9 mouse cellular contexts compared by ENCODE assay signal in the genomic region with DNA sequence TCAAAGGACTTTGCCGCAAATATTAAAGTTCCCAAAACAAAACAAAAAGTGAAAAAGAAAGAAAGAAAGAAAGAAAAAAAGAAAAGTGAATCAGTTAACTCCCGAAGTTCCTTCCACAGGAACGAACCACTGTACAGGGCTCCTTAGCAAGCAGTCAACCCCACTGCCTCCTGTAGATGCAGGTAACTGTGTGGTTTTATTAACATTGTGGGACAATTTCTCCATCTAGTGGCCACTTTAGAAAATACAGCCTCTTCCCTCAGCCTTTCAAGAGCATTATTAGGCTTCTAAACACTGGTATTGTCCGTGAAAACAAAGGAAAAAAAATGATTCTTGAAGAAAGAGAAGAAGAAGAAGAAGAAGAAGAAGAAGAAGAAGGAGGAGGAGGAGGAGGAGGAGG.
A peak's percentile ranks its signal among the peaks of the same experiment; 100 is the strongest.
DNase-seq lines count a peak whose midpoint lies in the region; ATAC-seq and TF ChIP-seq lines count a peak whose summit lies in the region.
"Had no signal": no experiment of that assay in that cellular context is flagged by ENCODE, and none has a peak within 500 bp of the region (broad histone marks: within the 10 kb centered on the region; RNA-seq: fewer than 3 reads in every experiment).

No protein-coding gene starts in this region.

- no peak overlapping the region for H3K4me3 ChIP-seq in gastrocnemius, adult 2 months
- H3K4me3 ChIP-seq in stomach, postnatal 0 days (ENCODE audit: low read depth, low read length): no peak overlapping the region
- H3K4me3 ChIP-seq: neural tube, embryonic 12.5 days had no signal

- DNase-seq in gastrocnemius, adult 2 months: no peak
- DNase-seq in gastrocnemius, postnatal 4 days (ENCODE audit: low spot score in 2 of 2): no peak
- DNase-seq in right cerebral cortex, adult 18-20 months: peak; percentile 43
- DNase-seq in right cerebral cortex, postnatal 4 days: no peak
- DNase-seq in embryo, embryonic 10.5 days (ENCODE audit: low spot score): peak; percentile 88
- DNase-seq in layer of hippocampus, adult 9-11 months: peak; percentile 9
- no peak for DNase-seq in stomach, postnatal 0 days (ENCODE audit: low spot score)

- no peaks in the 10 kb centered on the region for H3K4me1 ChIP-seq in stomach, postnatal 0 days (replicated peaks; ENCODE audit: control insufficient read depth, insufficient read depth)
- H3K4me1 ChIP-seq: neural tube, embryonic 12.5 days had no signal

- intact Hi-C loops in gastrocnemius, adult 2 months (cut with DNase I): loop anchor here (2.0 kb wide), 1 partner anchor 1765 kb away; no protein-coding TSS in a partner anchor

- TF ChIP-seq EP300 in stomach, postnatal 0 days (optimal IDR thresholded peaks at IDR 0.05): no peak

- no peaks in the 10 kb centered on the region for H3K9me3 ChIP-seq in stomach, postnatal 0 days (ENCODE audit: control insufficient read depth, low read length)
- H3K9me3 ChIP-seq: neural tube, embryonic 12.5 days had no signal

- no peak overlapping the region for H3K4me2 ChIP-seq in stomach, postnatal 0 days (replicated peaks; ENCODE audit: low read depth)
- H3K4me2 ChIP-seq: neural tube, embryonic 12.5 days had no signal

- no peaks in the 10 kb centered on the region for H3K27me3 ChIP-seq in stomach, postnatal 0 days (ENCODE audit: control insufficient read depth, insufficient read depth, low read length)
- H3K27me3 ChIP-seq: neural tube, embryonic 12.5 days had no signal

- no peak overlapping the region for H3K27ac ChIP-seq in gastrocnemius, adult 2 months
- H3K27ac ChIP-seq in stomach, postnatal 0 days (replicated peaks): no peak overlapping the region
- H3K27ac ChIP-seq: neural tube, embryonic 12.5 days had no signal

- no peak for ATAC-seq in stomach, postnatal 0 days (ENCODE audit: low FRiP score, low TSS enrichment)
- no peak for ATAC-seq in megakaryocyte, adult 5-6 weeks (ENCODE audit: poor library complexity, severe bottlenecking)

- no peaks in the 10 kb centered on the region for H3K36me3 ChIP-seq in stomach, postnatal 0 days (ENCODE audit: control insufficient read depth, insufficient read depth, low read length)
- H3K36me3 ChIP-seq: neural tube, embryonic 12.5 days had no signal

- peak; percentile 68 for TF ChIP-seq CTCF in gastrocnemius, adult 2 months (IDR thresholded peaks at IDR 0.05)
- TF ChIP-seq CTCF in stomach, postnatal 0 days (IDR thresholded peaks at IDR 0.05; ENCODE audit: low read depth): peak; percentile 84

- WGBS in stomach, postnatal 0 days: 31% methylated on average over 4 of the region's 4 CpGs

- no peak overlapping the region for H3K9ac ChIP-seq in stomach, postnatal 0 days (ENCODE audit: low read length)
- H3K9ac ChIP-seq: neural tube, embryonic 12.5 days had no signal

Comparison
In these comparisons a context has a peak if more than half of its experiments do, and no peak if none do; other contexts are left out.
1. DNase-seq: peak in right cerebral cortex, adult 18-20 months (single experiment), embryo, embryonic 10.5 days (single experiment) and layer of hippocampus, adult 9-11 months (single experiment); none in gastrocnemius, adult 2 months (single experiment), gastrocnemius, postnatal 4 days (0 of 2), right cerebral cortex, postnatal 4 days (single experiment) and stomach, postnatal 0 days (single experiment).